Mouse (Mus musculus): ENCODE results near the gene Ift74. TPM values are rescaled to one million over a fixed set of nuclear protein-coding genes. Genes with fewer than 3 reads are reported as not detected.

Gene Ift74
- polyA plus RNA-seq, 1 experiment from 2014 or later, result 24.2 TPM

DNA sequence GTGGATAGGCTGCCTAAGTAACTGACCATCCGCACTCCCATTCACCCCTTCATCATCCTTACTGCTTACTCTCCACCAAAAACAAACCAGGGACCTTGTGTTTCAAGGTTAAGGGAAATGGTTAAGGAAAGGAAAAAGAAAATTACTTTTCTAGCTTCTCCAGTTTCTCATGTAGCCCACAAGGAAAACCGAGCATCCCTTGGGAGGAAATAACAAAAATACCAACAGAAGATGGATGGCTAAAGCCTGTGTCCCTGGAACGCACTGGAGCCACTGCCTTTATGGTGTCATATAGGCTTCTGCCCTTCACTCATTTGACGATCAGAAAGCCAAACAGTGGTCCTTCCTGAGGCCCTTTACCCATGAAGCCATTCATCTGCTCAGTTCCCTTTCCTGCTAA is 97.1 kb downstream of the Ift74 start:
- no peaks in the 10 kb centered on the region for H3K4me1 ChIP-seq (replicated peaks; ENCODE audit: control insufficient read depth, insufficient read depth, low read length)
- no peaks in the 10 kb centered on the region for H3K36me3 ChIP-seq (ENCODE audit: control insufficient read depth, insufficient read depth, low read length)
- no peak overlapping the region for H3K9ac ChIP-seq (ENCODE audit: low read length)
- no peak overlapping the region for H3K4me2 ChIP-seq (ENCODE audit: low read length)
- no peak overlapping the region for H3K27ac ChIP-seq (ENCODE audit: low read depth)
- ATAC-seq (replicated peaks; ENCODE audit: low FRiP score, low TSS enrichment, low read depth), result no peak
- H3K9me3 ChIP-seq (ENCODE audit: control insufficient read depth, low read length), result no peaks in the 10 kb centered on the region
- no peak for DNase-seq (ENCODE audit: low spot score)
- H3K4me3 ChIP-seq (ENCODE audit: low read depth, low read length), result no peak overlapping the region
- H3K27me3 ChIP-seq (replicated peaks; ENCODE audit: control insufficient read depth, insufficient read depth, low read length), result no peaks in the 10 kb centered on the region
- 57% methylated on average over 4 of the region's 4 CpGs for WGBS

DNA sequence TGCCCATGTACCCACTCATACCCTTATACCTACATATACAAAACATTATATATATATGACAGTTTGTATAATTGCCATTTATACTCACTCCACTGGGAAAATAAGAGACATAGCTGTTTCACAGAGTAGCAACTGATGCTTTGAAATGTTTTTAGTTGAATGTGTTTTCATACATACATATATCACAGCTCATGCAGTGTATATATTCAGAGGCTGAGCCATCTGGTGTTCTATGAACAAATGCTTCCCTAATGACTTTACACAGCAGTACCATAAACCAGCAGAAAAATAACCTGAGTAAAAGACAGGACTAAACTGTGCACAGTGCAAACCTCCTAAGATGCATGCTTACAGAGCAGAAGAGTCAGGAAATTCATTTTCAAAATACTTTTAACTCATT is 99.5 kb downstream of the Ift74 start:
- DNase-seq (ENCODE audit: low spot score) (no peak), ATAC-seq (replicated peaks; ENCODE audit: low FRiP score, low TSS enrichment, low read depth) (no peak)
- Histone ChIP-seq H3K36me3 (ENCODE audit: control insufficient read depth, insufficient read depth, low read length) (no peaks in the 10 kb centered on the region), H3K27me3 (replicated peaks; ENCODE audit: control insufficient read depth, insufficient read depth, low read length) (no peaks in the 10 kb centered on the region), H3K27ac (ENCODE audit: low read depth) (no peak overlapping the region), H3K4me1 (replicated peaks; ENCODE audit: control insufficient read depth, insufficient read depth, low read length) (no peaks in the 10 kb centered on the region), H3K4me2 (ENCODE audit: low read length) (no peak overlapping the region), H3K4me3 (ENCODE audit: low read depth, low read length) (no peak overlapping the region), H3K9me3 (ENCODE audit: control insufficient read depth, low read length) (no peaks in the 10 kb centered on the region), H3K9ac (ENCODE audit: low read length) (no peak overlapping the region)

DNA sequence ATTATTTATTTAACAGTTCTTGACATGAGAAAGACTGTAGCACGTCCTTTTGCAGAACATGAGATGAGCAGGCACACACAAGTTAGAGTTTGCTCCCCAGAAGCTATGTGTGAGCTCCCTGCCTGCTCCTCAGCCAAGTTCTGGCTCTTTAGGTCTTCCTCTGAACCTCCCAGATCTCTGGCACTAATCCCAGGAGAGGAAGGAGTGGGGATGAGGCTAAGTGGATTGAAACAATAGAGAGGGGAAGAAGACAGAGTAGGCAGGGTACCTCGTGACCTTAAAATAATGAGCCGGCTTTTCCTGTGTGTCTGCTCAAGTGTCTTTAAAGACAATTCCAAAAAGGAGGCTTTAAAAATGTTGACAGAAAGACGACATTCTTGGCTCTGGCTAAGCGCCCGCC is 100.9 kb downstream of the Ift74 start:
- H3K4me3 ChIP-seq (ENCODE audit: low read depth, low read length), result no peak overlapping the region
- no peaks in the 10 kb centered on the region for H3K36me3 ChIP-seq (ENCODE audit: control insufficient read depth, insufficient read depth, low read length)
- no peaks in the 10 kb centered on the region for H3K9me3 ChIP-seq (ENCODE audit: control insufficient read depth, low read length)
- DNase-seq (ENCODE audit: low spot score) (no peak), ATAC-seq (replicated peaks; ENCODE audit: low FRiP score, low TSS enrichment, low read depth) (no peak)
- no peaks in the 10 kb centered on the region for H3K27me3 ChIP-seq (replicated peaks; ENCODE audit: control insufficient read depth, insufficient read depth, low read length)
- peak overlapping the region; percentile 14; the same call in 1 of the 2 replicates for H3K27ac ChIP-seq (ENCODE audit: low read depth)
- no peak overlapping the region for H3K4me2 ChIP-seq (ENCODE audit: low read length)
- no peaks in the 10 kb centered on the region for H3K4me1 ChIP-seq (replicated peaks; ENCODE audit: control insufficient read depth, insufficient read depth, low read length)
- WGBS, result 45% methylated on average over 6 of the region's 6 CpGs
- H3K9ac ChIP-seq (ENCODE audit: low read length), result no peak overlapping the region

DNA sequence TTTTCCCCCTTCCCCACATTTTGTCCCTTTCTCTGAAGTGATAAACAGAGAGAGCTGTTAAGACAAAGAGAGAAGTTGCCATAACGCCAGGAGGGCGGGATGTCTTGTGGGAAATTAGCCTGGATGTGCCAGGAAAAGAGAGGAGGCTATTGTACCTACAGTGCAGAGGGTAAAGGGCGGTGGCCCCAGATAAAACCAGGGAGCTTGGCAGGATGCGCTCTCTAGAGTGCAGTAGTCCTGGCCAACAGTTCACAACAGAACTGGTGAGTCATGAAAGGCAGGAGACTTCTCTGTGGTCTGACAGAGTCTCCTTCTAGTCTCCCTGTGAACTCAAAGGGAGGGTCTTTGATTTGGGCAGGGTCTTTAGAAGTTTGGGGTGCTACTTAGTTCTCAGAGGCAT is 111.5 kb downstream of the Ift74 start:
- H3K36me3 ChIP-seq (ENCODE audit: control insufficient read depth, insufficient read depth, low read length), result no peaks in the 10 kb centered on the region
- 70% methylated on average over 4 of the region's 4 CpGs for WGBS
- no peak overlapping the region for H3K27ac ChIP-seq (ENCODE audit: low read depth)
- ATAC-seq (replicated peaks; ENCODE audit: low FRiP score, low TSS enrichment, low read depth) (no peak), DNase-seq (ENCODE audit: low spot score) (no peak)
- no peaks in the 10 kb centered on the region for H3K27me3 ChIP-seq (replicated peaks; ENCODE audit: control insufficient read depth, insufficient read depth, low read length)
- no peak overlapping the region for H3K4me2 ChIP-seq (ENCODE audit: low read length)
- H3K9me3 ChIP-seq (ENCODE audit: control insufficient read depth, low read length), result no peaks in the 10 kb centered on the region
- no peak overlapping the region for H3K4me3 ChIP-seq (ENCODE audit: low read depth, low read length)
- H3K9ac ChIP-seq (ENCODE audit: low read length), result no peak overlapping the region
- H3K4me1 ChIP-seq (replicated peaks; ENCODE audit: control insufficient read depth, insufficient read depth, low read length), result no peaks in the 10 kb centered on the region

DNA sequence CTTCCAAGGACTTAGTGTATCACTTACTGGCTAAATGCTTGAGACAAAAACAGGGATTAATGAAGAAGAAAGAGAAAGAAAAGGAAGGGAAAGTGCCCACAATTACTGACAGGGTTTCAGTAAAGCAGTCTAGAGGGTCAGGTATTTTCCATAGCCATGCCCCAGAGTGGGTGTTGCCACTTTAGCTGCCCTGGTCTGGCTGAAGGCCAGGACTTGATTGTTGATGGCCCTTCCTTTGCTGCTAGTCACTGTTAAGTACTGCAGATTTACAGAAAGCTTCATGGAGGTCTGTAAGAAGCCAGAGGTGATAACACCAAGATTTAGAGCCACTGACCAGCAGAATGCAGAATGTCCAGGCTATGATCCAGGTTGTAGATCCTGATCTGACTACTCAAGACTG is 118.4 kb downstream of the Ift74 start:
- no peak overlapping the region for H3K9ac ChIP-seq (ENCODE audit: low read length)
- H3K4me2 ChIP-seq (ENCODE audit: low read length), result no peak overlapping the region
- no peaks in the 10 kb centered on the region for H3K9me3 ChIP-seq (ENCODE audit: control insufficient read depth, low read length)
- DNase-seq (ENCODE audit: low spot score), result no peak
- no peaks in the 10 kb centered on the region for H3K36me3 ChIP-seq (ENCODE audit: control insufficient read depth, insufficient read depth, low read length)
- no peak overlapping the region for H3K4me3 ChIP-seq (ENCODE audit: low read depth, low read length)
- ATAC-seq (replicated peaks; ENCODE audit: low FRiP score, low TSS enrichment, low read depth), result no peak
- no peak overlapping the region for H3K27ac ChIP-seq (ENCODE audit: low read depth)
- no peaks in the 10 kb centered on the region for H3K4me1 ChIP-seq (replicated peaks; ENCODE audit: control insufficient read depth, insufficient read depth, low read length)
- H3K27me3 ChIP-seq (replicated peaks; ENCODE audit: control insufficient read depth, insufficient read depth, low read length), result no peaks in the 10 kb centered on the region

DNA sequence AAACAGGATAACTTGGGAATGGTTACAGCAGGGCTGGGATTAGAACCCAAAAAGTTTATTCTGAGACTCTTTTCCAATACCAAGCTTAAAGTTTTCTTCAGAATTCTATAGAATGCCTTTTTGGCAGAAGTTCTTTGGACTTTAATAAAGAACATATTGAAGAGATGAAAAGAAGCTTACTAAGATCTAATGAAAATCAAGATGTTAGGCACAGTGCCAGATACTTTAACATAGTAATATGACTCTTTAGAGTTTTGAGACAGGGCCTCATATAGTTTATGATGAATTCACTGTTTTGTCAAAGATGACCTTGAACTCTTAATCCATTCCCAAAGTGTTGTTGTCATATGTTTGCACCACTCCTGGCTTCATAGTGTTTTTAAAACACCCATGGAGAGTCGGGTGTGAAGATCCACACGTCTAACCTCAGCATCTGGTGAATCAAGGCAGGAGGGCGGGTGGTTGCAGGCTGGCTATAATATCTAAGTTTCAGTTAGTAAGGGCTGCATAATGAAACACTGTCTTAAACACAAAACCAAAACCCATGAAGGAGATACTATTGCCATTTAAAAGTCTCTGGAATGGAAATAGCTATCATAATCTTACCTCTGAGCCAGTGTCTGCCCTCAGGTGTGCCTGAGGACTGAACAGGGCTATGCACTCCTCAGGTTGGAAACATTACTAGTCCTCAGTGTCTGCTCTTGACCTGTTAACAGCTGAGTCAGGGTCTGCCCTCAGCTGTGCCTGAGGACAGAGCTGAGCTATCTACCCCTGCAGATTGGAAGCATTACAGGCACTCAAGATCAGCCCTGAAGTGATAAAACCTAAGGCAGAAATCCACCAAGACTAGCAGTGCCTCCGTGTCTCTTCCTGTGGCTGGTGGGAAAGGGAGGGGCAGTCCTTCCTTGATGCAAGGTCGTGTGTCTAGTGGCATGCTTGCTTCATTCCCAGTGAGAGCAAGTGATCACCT is 123.3 kb downstream of the Ift74 start:
- no peak for ATAC-seq (replicated peaks; ENCODE audit: low FRiP score, low TSS enrichment, low read depth)

DNA sequence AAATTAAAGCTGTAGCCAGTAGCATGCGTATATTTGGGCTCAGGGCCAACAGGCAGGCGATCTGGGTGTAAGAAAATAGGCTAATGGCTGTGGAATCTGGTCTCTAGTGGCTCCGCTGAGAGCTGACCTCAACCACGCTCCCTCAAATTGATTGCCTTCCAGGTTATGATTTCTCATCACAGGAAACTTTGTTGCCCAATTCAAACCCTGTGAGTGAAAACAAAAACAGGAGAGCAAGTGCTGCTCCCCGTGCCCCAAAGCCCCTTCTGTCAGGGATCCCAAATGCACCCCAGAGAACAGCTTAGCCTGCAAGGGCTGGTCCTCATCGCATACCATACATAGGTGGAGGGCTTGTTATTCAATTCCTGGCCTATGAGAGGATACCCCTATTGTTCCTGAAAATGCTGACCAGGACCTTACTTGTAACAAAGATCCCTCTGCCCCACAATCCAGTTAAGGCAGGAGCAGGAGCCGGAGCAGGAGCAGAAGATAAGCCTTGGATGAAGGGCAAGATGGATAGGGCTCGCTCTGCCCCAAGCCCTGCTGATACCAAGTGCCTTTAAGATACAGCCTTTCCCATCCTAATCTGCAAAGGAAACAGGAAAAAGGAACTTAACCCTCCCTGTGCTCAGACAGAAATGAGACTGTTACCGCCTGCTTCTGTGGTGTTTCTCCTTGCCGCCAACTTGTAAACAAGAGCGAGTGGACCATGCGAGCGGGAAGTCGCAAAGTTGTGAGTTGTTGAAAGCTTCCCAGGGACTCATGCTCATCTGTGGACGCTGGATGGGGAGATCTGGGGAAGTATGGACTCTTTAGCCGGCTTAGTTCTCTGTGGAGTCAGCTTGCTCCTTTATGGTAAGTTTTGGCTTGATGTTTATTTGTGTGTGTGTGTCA is 124.8 kb downstream of the Ift74 start, which contains the start of gene Tek:
Tek (plus strand) TSS at position 452 of the 894 bp plus-strand sequence.
- WGBS, result 43% methylated on average over 16 of the region's 16 CpGs
- ATAC-seq (replicated peaks; ENCODE audit: low FRiP score, low TSS enrichment, low read depth) (no peak), DNase-seq (ENCODE audit: low spot score) (no peak)
- H3K27ac ChIP-seq (ENCODE audit: low read depth), result no peak within 1 kb of the TSS
- H3K36me3 ChIP-seq (ENCODE audit: control insufficient read depth, insufficient read depth, low read length), result no peaks in the 10 kb centered on the region
- peak within 1 kb of the TSS; percentile 17 for H3K4me3 ChIP-seq (ENCODE audit: low read depth, low read length)
- no peaks in the 10 kb centered on the region for H3K4me1 ChIP-seq (replicated peaks; ENCODE audit: control insufficient read depth, insufficient read depth, low read length)
- H3K4me2 ChIP-seq (ENCODE audit: low read length), result peak within 1 kb of the TSS; percentile 36; the same call in 1 of the 2 replicates
- no peaks in the 10 kb centered on the region for H3K9me3 ChIP-seq (ENCODE audit: control insufficient read depth, low read length)
- H3K9ac ChIP-seq (ENCODE audit: low read length), result no peak within 1 kb of the TSS
- no peaks in the 10 kb centered on the region for H3K27me3 ChIP-seq (replicated peaks; ENCODE audit: control insufficient read depth, insufficient read depth, low read length)

More for the DNA sequence above, 123.3 kb downstream of the Ift74 start:
- Histone ChIP-seq H3K27me3 (replicated peaks; ENCODE audit: control insufficient read depth, insufficient read depth, low read length) (no peaks in the 10 kb centered on the region), H3K9me3 (ENCODE audit: control insufficient read depth, low read length) (no peaks in the 10 kb centered on the region), H3K4me1 (replicated peaks; ENCODE audit: control insufficient read depth, insufficient read depth, low read length) (no peaks in the 10 kb centered on the region), H3K4me3 (ENCODE audit: low read depth, low read length) (no peak overlapping the region), H3K36me3 (ENCODE audit: control insufficient read depth, insufficient read depth, low read length) (no peaks in the 10 kb centered on the region), H3K27ac (ENCODE audit: low read depth) (no peak overlapping the region), H3K4me2 (ENCODE audit: low read length) (no peak overlapping the region), H3K9ac (ENCODE audit: low read length) (no peak overlapping the region)
- WGBS, result 47% methylated on average over 5 of the region's 5 CpGs
- DNase-seq (ENCODE audit: low spot score), result no peak

DNA sequence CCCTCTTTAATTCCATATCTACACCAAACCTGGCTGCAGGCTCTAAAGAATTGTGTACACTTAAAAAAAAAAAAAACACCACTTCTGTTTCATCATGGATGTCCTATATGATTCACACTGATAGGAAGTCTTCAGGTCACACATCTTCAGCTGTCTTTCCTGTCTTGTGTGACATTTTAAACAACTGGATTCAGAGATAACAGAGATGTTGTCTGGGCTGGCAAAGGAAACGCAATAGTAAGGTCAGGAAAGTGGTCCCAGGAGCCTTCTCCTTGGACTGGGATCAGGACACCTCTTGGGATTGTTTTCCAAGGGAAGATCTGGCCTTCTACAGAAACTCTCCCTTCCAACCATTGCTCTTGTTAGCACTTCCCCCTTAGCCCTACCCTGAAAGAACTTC is 127.5 kb downstream of the Ift74 start:
- ATAC-seq (replicated peaks; ENCODE audit: low FRiP score, low TSS enrichment, low read depth) (no peak), DNase-seq (ENCODE audit: low spot score) (no peak)

More for the DNA sequence above, 127.5 kb downstream of the Ift74 start:
- H3K27ac ChIP-seq (ENCODE audit: low read depth), result no peak overlapping the region
- no peak overlapping the region; the same call in 1 of the 2 replicates for H3K4me2 ChIP-seq (ENCODE audit: low read length)
- H3K9ac ChIP-seq (ENCODE audit: low read length), result no peak overlapping the region
- no peaks in the 10 kb centered on the region; the same call in 1 of the 2 replicates for H3K4me1 ChIP-seq (replicated peaks; ENCODE audit: control insufficient read depth, insufficient read depth, low read length)
- no peak overlapping the region for H3K4me3 ChIP-seq (ENCODE audit: low read depth, low read length)
- 79% methylated on average over 1 of the region's 1 CpGs for WGBS
- no peaks in the 10 kb centered on the region for H3K36me3 ChIP-seq (ENCODE audit: control insufficient read depth, insufficient read depth, low read length)
- H3K9me3 ChIP-seq (ENCODE audit: control insufficient read depth, low read length), result no peaks in the 10 kb centered on the region
- no peaks in the 10 kb centered on the region for H3K27me3 ChIP-seq (replicated peaks; ENCODE audit: control insufficient read depth, insufficient read depth, low read length)

All from intestine, embryonic 14.5 days (tissue).